Mouse (Mus musculus): ENCODE measurements around the gene Snd1.

- TF ChIP-seq MAFK (IDR thresholded peaks at IDR 0.05; ENCODE audit: insufficient read depth, low read depth, low read length) (no peak), ZC3H11A (IDR thresholded peaks at IDR 0.05; ENCODE audit: borderline replicate concordance, low read depth, low read length) (no peak), HCFC1 (IDR thresholded peaks at IDR 0.05; ENCODE audit: borderline replicate concordance, insufficient read depth, low read length) (no peak), CHD2 (IDR thresholded peaks at IDR 0.05; ENCODE audit: low read depth, low read length) (no peak)
Measured at GRCm38 (mm10) chr6:28497837-28498236, 22.9 kb downstream of the Snd1 start.
